Mouse (Mus musculus) hindbrain, embryonic 13.5 days (tissue): ENCODE results near the gene Lpar2. TPM values are rescaled to one million over a fixed set of nuclear protein-coding genes. Genes with fewer than 3 reads are reported as not detected.

ENCODE experiments used
- ATAC-seq: fragments of 200-750 bp; cut with Nextera tagmentation; 2 replicates; pipeline ENCODE4 v1.8.0; 2017; ENCODE audit warnings: moderate TSS enrichment; ENCODE audit not compliant: low FRiP score
- H3K27ac ChIP-seq: fragments of 300-500 bp; sonication (generic); 2 replicates; pipeline ENCODE4 v1.5.1; 2015; ENCODE audit warnings: inconsistent platforms, mild to moderate bottlenecking, moderate library complexity
- H3K27me3 ChIP-seq: fragments of 300-500 bp; sonication (generic); 2 replicates; pipeline ENCODE4 v1.6.1; 2015; ENCODE audit warnings: mild to moderate bottlenecking, inconsistent platforms
- H3K36me3 ChIP-seq: fragments of 300-500 bp; sonication (generic); 2 replicates; pipeline ENCODE4 v1.6.1; 2015; ENCODE audit warnings: mild to moderate bottlenecking, inconsistent platforms
- H3K4me1 ChIP-seq: fragments of 300-500 bp; sonication (generic); replicated peaks from 2 replicates; pipeline ENCODE4 v1.6.1; 2015; ENCODE audit warnings: inconsistent platforms
- H3K4me2 ChIP-seq: fragments of 300-500 bp; sonication (generic); 2 replicates; pipeline ENCODE4 v1.6.1; 2015; ENCODE audit warnings: inconsistent platforms, mild to moderate bottlenecking, moderate library complexity
- H3K4me3 ChIP-seq: fragments of 300-500 bp; sonication (generic); 2 replicates; pipeline ENCODE4 v1.5.1; 2015; ENCODE audit warnings: mild to moderate bottlenecking, inconsistent platforms
- H3K9ac ChIP-seq: fragments of 300-500 bp; sonication (generic); 2 replicates; pipeline ENCODE4 v1.6.1; 2015; ENCODE audit warnings: mild to moderate bottlenecking, inconsistent platforms
- H3K9me3 ChIP-seq: fragments of 300-500 bp; sonication (generic); 2 replicates; pipeline ENCODE4 v1.6.1; 2016; ENCODE audit warnings: inconsistent platforms
- WGBS: fragments of 180-500 bp; shearing (Covaris S2); methylation state at CpG from one replicate; pipeline ENCODE4 v1.1.7; 2015; 5-methylcytosine and 5-hydroxymethylcytosine counted together
- polyA plus RNA-seq: library from polyadenylated mRNA; unstranded; fragments of >200 nt; fragmentation: Nextera tagmentation; extraction: Ambion mirVana; gene quantifications from 2 replicates; pipeline ENCODE4 v1.2.1, GENCODE M21; 2015

Lpar2 gene
- polyA plus RNA-seq, 1 experiment from 2014 or later, result 0.83 TPM

GRCm38 (mm10) chr8:69850926-69851506, 28.8 kb downstream of the Lpar2 start:
- no peak overlapping the region for H3K4me2 ChIP-seq
- no peak for ATAC-seq
- H3K9me3 ChIP-seq, result no peaks in the 10 kb centered on the region
- no peaks in the 10 kb centered on the region for H3K27me3 ChIP-seq
- H3K36me3 ChIP-seq, result peaks cover 23% of the 10 kb centered on the region
- WGBS, result 89% methylated on average over 7 of the region's 7 CpGs
- H3K4me3 ChIP-seq, result no peak overlapping the region
- H3K4me1 ChIP-seq, result no peaks in the 10 kb centered on the region
- H3K9ac ChIP-seq, result no peak overlapping the region
- no peak overlapping the region for H3K27ac ChIP-seq

GRCm38 (mm10) chr8:69853869-69854268, 31.6 kb downstream of the Lpar2 start:
- Histone ChIP-seq H3K9ac (no peak overlapping the region), H3K27me3 (no peaks in the 10 kb centered on the region), H3K4me2 (no peak overlapping the region), H3K36me3 (peaks cover 21% of the 10 kb centered on the region), H3K4me1 (no peaks in the 10 kb centered on the region), H3K4me3 (no peak overlapping the region), H3K27ac (no peak overlapping the region), H3K9me3 (no peaks in the 10 kb centered on the region)
- ATAC-seq, result no peak
- WGBS, result 94% methylated on average over 10 of the region's 10 CpGs

- H3K4me3 ChIP-seq, result no peak overlapping the region
- peaks cover 50% of the 10 kb centered on the region for H3K36me3 ChIP-seq
- no peak for ATAC-seq
- no peak overlapping the region for H3K27ac ChIP-seq
- H3K9me3 ChIP-seq, result no peaks in the 10 kb centered on the region
- no peaks in the 10 kb centered on the region for H3K27me3 ChIP-seq
- no peak overlapping the region for H3K4me2 ChIP-seq
- 61% methylated on average over 4 of the region's 4 CpGs for WGBS
- no peak overlapping the region for H3K9ac ChIP-seq
- H3K4me1 ChIP-seq, result no peaks in the 10 kb centered on the region
These were observed 38.6 kb downstream of the Lpar2 start for GRCm38 (mm10) chr8:69860807-69861206.

GRCm38 (mm10) chr8:69861251-69861650, 39.0 kb downstream of the Lpar2 start:
- WGBS, result 63% methylated on average over 2 of the region's 2 CpGs
- Histone ChIP-seq H3K4me1 (no peaks in the 10 kb centered on the region), H3K4me3 (no peak overlapping the region), H3K4me2 (no peak overlapping the region), H3K27ac (no peak overlapping the region), H3K36me3 (peaks cover 53% of the 10 kb centered on the region), H3K9me3 (no peaks in the 10 kb centered on the region), H3K27me3 (no peaks in the 10 kb centered on the region), H3K9ac (no peak overlapping the region)
- no peak for ATAC-seq

- H3K9ac ChIP-seq, result peak overlapping the region; percentile 46; the same call in 1 of the 2 replicates
- peaks cover 55% of the 10 kb centered on the region for H3K36me3 ChIP-seq
- no peak overlapping the region for H3K4me2 ChIP-seq
- 92% methylated on average over 5 of the region's 5 CpGs for WGBS
- no peak overlapping the region for H3K27ac ChIP-seq
- H3K4me3 ChIP-seq, result no peak overlapping the region
- no peak for ATAC-seq
- H3K27me3 ChIP-seq, result no peaks in the 10 kb centered on the region
- no peaks in the 10 kb centered on the region for H3K9me3 ChIP-seq
- no peaks in the 10 kb centered on the region for H3K4me1 ChIP-seq
These were observed 41.3 kb downstream of the Lpar2 start for GRCm38 (mm10) chr8:69863387-69864020.

- Histone ChIP-seq H3K4me1 (no peaks in the 10 kb centered on the region), H3K9ac (no peak overlapping the region; the same call in 1 of the 2 replicates), H3K4me3 (no peak overlapping the region), H3K27me3 (no peaks in the 10 kb centered on the region), H3K36me3 (peaks cover 51% of the 10 kb centered on the region), H3K9me3 (no peaks in the 10 kb centered on the region), H3K4me2 (no peak overlapping the region), H3K27ac (no peak overlapping the region)
- 74% methylated on average over 5 of the region's 5 CpGs for WGBS
- ATAC-seq, result no peak
These were observed 42.0 kb downstream of the Lpar2 start for GRCm38 (mm10) chr8:69864180-69864579.

GRCm38 (mm10) chr8:69867696-69868326, 45.6 kb downstream of the Lpar2 start:
- H3K4me2 ChIP-seq, result no peak overlapping the region
- 80% methylated on average over 5 of the region's 5 CpGs for WGBS

GRCm38 (mm10) chr8:69870003-69870765, 48.0 kb downstream of the Lpar2 start:
- no peak overlapping the region for H3K27ac ChIP-seq
- ATAC-seq, result no peak
- 91% methylated on average over 11 of the region's 11 CpGs for WGBS

More at GRCm38 (mm10) chr8:69867696-69868326, 45.6 kb downstream of the Lpar2 start:
- no peaks in the 10 kb centered on the region for H3K4me1 ChIP-seq
- H3K9me3 ChIP-seq, result no peaks in the 10 kb centered on the region
- no peak overlapping the region for H3K27ac ChIP-seq
- H3K27me3 ChIP-seq, result no peaks in the 10 kb centered on the region
- H3K4me3 ChIP-seq, result no peak overlapping the region
- H3K36me3 ChIP-seq, result peaks cover 55% of the 10 kb centered on the region
- no peak for ATAC-seq
- no peak overlapping the region for H3K9ac ChIP-seq

GRCm38 (mm10) chr8:69870907-69871306, 48.7 kb downstream of the Lpar2 start:
- Histone ChIP-seq H3K9me3 (no peaks in the 10 kb centered on the region), H3K27me3 (0 out of 2 replicates have a peak, but pooled peaks cover under 1% of the 10 kb centered on the region), H3K36me3 (peaks cover 37% of the 10 kb centered on the region), H3K27ac (no peak overlapping the region), H3K4me1 (no peaks in the 10 kb centered on the region), H3K4me2 (no peak overlapping the region), H3K4me3 (no peak overlapping the region), H3K9ac (no peak overlapping the region)
- 97% methylated on average over 6 of the region's 6 CpGs for WGBS
- ATAC-seq, result no peak

More at GRCm38 (mm10) chr8:69870003-69870765, 48.0 kb downstream of the Lpar2 start:
- Histone ChIP-seq H3K9me3 (no peaks in the 10 kb centered on the region), H3K4me1 (no peaks in the 10 kb centered on the region), H3K4me2 (no peak overlapping the region), H3K27me3 (no peaks in the 10 kb centered on the region), H3K4me3 (no peak overlapping the region), H3K9ac (no peak overlapping the region), H3K36me3 (peaks cover 39% of the 10 kb centered on the region)

GRCm38 (mm10) chr8:69874155-69874554, 51.9 kb downstream of the Lpar2 start:
- Histone ChIP-seq H3K4me1 (0 out of 2 replicates have a peak, but pooled peaks cover 2% of the 10 kb centered on the region), H3K9ac (no peak overlapping the region), H3K4me3 (no peak overlapping the region), H3K9me3 (no peaks in the 10 kb centered on the region), H3K27me3 (peaks cover 28% of the 10 kb centered on the region), H3K4me2 (no peak overlapping the region), H3K27ac (no peak overlapping the region), H3K36me3 (peaks cover 32% of the 10 kb centered on the region)
- WGBS, result 15% methylated on average over 9 of the region's 9 CpGs
- ATAC-seq, result no peak

GRCm38 (mm10) chr8:69874654-69875053, 52.4 kb downstream of the Lpar2 start:
- H3K9me3 ChIP-seq, result no peaks in the 10 kb centered on the region
- 88% methylated on average over 13 of the region's 13 CpGs for WGBS

GRCm38 (mm10) chr8:69876097-69876496, 53.9 kb downstream of the Lpar2 start:
- no peak overlapping the region for H3K9ac ChIP-seq
- H3K4me1 ChIP-seq, result peaks cover 11% of the 10 kb centered on the region
- no peak for ATAC-seq
- H3K36me3 ChIP-seq, result peaks cover 18% of the 10 kb centered on the region
- no peak overlapping the region for H3K4me2 ChIP-seq
- H3K4me3 ChIP-seq, result no peak overlapping the region
- 50% methylated on average over 10 of the region's 10 CpGs for WGBS
- H3K27ac ChIP-seq, result no peak overlapping the region
- H3K27me3 ChIP-seq, result peaks cover 47% of the 10 kb centered on the region
- no peaks in the 10 kb centered on the region for H3K9me3 ChIP-seq

More at GRCm38 (mm10) chr8:69874654-69875053, 52.4 kb downstream of the Lpar2 start:
- Histone ChIP-seq H3K27ac (no peak overlapping the region), H3K9ac (no peak overlapping the region), H3K4me2 (no peak overlapping the region), H3K4me1 (0 out of 2 replicates have a peak, but pooled peaks cover 2% of the 10 kb centered on the region), H3K4me3 (no peak overlapping the region), H3K27me3 (peaks cover 33% of the 10 kb centered on the region), H3K36me3 (peaks cover 32% of the 10 kb centered on the region)
- ATAC-seq, result no peak
